Mouse (Mus musculus): Measurements from ENCODE around the gene Piezo1.

GRCm38 (mm10) chr8:122459990-122460389 is 91.1 kb downstream of the Piezo1 start:
- TF ChIP-seq CTCF (IDR thresholded peaks at IDR 0.05; ENCODE audit: low read depth, low read length), result no peak
- TF ChIP-seq POLR2A (IDR thresholded peaks at IDR 0.05; ENCODE audit: extremely low read depth, insufficient read depth, low read length), result no peak
